Mouse (Mus musculus): ENCODE measurements around the gene Txnrd1. TPM values are rescaled to one million over a fixed set of nuclear protein-coding genes. Genes with fewer than 3 reads are reported as not detected.

Gene Txnrd1
- total RNA-seq, 2 experiments from 2014 or later: 69.7 to 91.5 TPM

DNA sequence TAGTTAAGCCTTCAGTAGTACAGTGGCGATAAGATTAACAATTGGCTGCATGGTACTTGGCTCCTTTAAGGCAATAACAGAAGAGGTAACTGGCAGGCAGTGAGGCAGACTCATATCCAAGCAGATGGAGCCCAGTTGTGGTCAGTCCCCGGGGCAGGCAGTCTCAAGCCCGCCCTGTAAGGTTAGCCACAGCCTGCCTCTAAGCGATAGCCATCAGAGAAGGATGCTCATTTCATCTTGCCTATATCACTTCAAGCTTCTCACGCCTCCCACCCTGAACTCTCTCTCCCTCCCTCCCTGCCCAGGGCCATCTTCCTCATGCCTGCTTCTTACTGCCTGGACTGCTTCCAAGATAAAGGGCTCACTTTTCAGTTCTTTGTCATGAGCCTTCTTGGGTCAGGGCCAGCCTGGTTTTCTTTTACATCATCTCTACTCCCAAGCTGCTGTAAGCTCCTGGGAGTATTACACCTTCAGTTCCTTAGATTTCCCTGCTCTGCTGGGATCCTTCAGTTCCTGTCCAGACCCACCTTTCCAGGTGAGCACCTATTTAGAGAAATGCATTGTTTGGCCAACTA is 29.4 kb downstream of the Txnrd1 start:
- ATAC-seq (replicated peaks; ENCODE audit: poor library complexity, severe bottlenecking): no peak

DNA sequence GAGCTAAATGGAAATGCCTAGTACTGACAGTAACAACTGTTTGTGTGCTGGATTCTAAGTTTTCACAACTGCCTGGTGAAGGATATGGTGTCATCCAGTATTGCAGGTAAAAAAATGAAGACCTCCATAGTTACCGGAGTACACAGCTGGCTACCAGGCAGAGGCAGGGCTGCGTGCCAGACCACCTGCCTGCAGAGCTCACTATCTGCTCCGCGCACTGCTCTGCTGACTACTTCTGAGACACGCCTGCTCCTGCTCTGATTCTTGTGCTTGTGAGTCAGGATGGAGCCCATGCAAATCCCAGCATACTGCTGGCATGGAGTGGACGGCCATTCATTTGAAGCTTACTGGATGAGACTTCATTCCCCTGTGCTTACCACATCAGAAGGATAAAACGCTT is 30.1 kb downstream of the Txnrd1 start:
- ATAC-seq (replicated peaks; ENCODE audit: poor library complexity, severe bottlenecking): no peak

DNA sequence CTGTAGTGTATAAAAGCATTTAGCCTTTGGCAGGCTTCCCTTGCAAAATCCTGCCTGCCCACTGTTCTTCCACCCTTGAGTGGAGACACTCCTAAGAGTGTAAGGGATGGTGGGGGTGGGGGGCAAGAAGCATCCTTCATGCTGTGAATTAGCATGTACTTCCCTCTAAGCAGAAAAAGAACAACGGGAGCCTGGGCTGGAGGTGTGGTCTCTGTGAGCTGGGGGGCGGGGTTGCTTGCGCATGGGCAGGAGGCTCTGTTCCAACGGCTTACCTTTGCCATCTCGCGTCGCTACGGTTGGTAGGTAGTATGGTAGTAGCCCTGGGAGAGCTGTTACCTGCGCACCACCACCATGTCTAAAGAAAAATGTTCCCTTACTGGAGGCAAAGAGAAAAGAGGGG is 32.6 kb downstream of the Txnrd1 start, which contains the start of gene Eid3:
Eid3 (plus strand) TSS at position 271 of the 400 bp plus-strand sequence.
- peak; percentile 70 for ATAC-seq (replicated peaks; ENCODE audit: poor library complexity, severe bottlenecking)

DNA sequence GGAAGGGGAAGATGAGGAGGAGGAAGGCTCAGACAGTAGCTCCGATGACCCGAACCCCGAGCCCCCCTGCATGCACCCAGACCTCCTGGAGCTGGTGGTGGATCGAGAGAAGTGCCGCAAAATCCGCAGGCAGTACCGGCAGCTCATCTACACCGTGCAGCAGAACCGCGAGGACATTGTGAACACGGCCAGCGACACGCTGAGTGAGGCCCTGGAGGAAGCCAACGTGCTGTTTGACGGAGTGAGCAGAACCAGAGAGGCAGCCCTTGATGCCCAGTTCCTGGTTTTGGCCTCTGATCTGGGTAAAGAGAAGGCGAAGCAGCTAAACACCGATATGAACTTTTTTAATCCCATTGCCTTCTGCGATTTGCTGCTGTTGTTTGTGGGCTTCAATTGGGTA is 33.1 kb downstream of the Txnrd1 start:
- peak; percentile 43 for ATAC-seq (replicated peaks; ENCODE audit: poor library complexity, severe bottlenecking)

DNA sequence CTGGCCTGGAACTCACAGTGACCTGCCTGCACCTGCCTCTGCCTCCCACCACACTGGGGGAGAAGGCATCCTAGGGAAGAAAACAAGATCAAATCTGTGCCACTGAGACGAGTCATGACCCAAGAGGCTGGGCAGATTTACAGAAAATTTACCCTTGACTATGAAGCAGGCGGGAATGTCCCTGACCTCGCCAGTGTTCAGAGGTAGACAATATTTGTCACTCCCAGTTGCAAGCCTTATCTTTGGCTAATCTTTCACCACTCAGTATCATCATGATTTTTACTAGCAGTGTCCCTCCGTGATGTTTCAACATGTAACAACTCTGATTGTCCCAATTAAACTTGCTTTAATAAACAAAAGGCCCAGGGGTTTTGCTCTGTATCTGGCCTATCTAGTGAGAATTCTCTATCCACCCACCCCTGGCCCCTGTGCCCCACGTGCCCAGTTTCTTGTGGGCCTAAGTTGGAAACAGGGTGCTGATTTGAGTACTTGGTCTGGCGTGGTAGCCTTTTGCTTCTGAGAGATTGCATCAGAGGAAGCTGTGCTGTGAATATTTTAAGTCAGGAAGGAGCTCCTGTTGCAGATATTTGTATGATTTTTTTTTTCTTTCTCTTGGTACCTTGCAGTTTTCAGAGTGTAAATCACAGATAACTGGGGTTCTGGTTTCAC is 34.8 kb downstream of the Txnrd1 start:
- no peak; the same call in 1 of the 2 replicates for ATAC-seq (replicated peaks; ENCODE audit: poor library complexity, severe bottlenecking)

DNA sequence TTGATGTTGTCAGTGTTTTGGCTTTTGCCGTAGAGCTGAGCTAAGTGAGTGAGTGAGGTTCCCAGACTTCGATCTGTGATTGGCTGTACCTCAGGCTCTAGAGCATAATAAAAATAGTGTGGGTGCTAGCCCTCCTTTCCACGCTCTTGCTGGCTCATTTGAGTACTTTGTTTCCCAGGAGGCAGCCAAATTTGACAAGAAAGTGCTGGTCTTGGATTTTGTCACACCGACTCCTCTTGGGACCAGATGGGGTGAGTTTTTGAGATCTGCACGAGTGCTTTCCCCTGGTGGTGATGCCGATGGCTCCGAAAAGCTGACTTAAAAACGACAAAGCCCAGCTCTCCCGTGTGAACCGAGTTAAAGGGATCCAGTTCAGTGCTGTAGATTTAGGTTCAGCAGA is 41.7 kb downstream of the Txnrd1 start:
- no peak for ATAC-seq (replicated peaks; ENCODE audit: poor library complexity, severe bottlenecking)

DNA sequence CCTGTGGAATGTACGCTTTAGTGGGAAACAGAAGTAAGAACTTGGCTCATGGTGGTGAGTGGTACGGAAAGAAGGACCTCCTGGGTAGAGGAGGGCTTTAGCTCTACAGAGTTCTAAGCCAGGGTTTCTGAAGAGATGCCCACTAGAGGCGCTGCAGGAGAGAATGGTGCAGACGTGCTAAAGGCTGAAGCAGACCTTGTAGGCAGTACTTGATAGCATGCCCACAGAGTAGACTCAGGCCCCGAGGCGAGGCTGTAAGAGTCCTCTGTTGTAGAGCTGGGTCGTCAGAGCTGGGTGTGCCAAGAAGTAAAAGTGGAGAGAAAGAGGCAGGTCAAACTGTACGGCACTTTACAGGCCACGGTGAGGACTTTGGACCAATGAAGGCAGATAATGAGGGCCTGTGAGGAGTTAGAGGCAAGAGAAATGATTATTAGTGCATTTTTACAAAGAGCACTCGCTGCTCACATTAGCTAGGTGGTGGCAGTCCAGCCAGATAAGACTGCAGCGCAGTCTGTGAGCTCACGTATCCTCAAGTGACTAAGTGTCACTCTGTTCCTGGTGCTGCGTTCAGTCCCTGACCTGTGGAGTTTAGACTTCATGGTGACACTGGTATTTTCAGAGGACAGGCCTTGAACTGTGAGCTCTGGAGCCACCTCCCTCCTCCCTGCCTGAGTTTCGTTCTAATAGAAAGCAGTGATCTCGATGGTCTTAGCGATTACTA is 42.5 kb downstream of the Txnrd1 start:
- peak; percentile 52; the same call in 1 of the 2 replicates for ATAC-seq (replicated peaks; ENCODE audit: poor library complexity, severe bottlenecking)

DNA sequence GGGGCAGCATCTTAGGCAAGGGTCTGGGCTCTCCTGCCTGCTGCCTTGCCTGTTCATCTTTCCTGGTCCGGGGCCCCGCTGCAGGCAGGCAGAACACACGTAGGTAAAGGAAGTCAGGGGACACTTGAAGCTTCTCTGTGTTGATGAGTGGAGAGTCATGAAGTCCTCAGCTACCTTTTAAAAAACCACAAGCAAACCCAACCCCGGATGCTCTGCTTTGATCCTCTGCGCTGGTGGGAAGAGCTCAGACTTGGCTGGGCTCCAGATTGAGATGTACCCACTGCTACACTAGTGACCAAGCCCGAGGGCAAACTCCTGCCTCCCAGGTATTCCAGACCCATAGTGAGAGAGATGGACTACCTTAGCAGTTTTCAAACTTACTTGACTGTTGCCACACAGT is 53.6 kb downstream of the Txnrd1 start:
- ATAC-seq (replicated peaks; ENCODE audit: poor library complexity, severe bottlenecking): no peak

DNA sequence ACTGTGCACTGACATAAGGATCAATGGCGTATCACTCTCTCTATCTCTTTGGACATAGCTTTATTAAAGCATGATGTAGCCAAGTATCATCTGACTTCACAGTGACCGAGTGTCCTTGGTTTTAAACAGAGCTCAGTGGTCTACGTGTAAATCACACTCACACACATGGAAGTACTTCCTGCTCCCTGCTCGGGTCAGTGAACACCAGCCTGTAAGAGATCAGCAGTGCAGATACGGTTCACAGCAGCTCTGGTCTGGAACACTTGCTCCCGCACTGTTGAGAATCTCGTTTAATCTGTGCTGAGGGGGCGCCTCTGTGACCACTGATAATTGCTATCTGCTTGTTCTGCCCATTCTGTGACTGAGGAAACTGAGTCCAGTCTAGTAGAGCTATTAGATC is 54.8 kb downstream of the Txnrd1 start:
- no peak for ATAC-seq (replicated peaks; ENCODE audit: poor library complexity, severe bottlenecking)

DNA sequence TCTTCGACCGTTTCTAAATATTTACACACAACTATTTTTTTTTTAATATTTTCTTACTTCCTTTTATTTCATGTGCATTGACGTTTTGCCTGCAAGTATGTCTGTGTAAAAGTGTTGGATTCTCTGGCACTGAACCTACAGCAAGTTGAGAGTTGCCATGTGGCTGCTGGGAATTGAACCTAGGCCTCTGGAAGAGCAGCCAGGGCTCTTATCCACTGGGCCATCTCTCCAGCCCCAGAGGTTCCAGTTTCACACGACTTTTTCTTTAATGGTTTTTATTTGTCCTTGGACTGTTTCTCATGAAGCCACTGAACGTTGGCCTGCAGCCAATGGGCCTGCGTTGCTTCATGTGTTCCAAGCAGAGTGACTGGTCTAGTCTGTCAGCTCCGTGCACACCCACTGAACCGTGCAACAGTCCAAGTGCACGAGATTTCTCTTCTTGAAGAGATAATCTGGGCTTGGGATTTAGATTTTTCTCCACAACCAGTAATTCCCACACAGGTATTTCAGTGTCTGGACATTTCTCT is 55.8 kb downstream of the Txnrd1 start:
- peak; percentile 78 for ATAC-seq (replicated peaks; ENCODE audit: poor library complexity, severe bottlenecking)

DNA sequence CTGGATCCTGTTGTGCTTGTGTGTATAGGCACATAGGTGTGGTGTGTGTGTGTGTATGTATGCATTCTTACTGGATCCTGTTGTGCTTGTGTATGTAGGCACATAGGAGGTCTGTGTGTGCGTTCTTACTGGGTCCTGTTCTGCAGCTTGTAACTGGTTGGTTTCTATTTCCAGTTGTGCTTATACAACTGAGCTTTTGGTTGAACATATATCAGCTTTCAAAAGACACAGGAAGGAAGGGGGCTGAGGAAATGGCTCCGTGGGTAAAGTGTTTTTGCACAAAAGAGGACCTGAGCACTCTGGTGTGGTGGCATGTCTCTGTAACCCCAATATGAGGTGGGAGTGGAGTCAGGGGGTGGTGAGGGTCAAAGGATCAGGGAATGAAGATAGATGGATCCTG is 57.2 kb downstream of the Txnrd1 start:
- peak; percentile 19; the same call in 1 of the 2 replicates for ATAC-seq (replicated peaks; ENCODE audit: poor library complexity, severe bottlenecking)

DNA sequence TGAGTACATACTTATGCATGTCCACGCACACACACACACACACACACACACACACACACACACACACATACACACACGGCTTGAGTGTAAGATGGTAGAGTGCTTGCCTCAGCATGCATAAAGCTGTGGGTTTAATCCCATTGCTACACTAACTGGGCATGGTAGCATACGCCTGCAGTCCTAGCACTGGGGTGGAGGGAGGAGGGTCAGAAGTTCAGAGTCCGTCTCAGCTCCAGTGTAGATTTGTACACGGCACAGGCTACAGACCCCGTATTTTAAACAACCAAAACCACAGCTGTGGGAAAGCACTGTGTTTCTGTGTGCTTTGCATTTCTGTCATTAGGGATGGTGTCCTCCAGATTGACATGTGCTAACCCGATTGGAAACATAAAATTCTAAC is 57.7 kb downstream of the Txnrd1 start:
- ATAC-seq (replicated peaks; ENCODE audit: poor library complexity, severe bottlenecking): no peak

DNA sequence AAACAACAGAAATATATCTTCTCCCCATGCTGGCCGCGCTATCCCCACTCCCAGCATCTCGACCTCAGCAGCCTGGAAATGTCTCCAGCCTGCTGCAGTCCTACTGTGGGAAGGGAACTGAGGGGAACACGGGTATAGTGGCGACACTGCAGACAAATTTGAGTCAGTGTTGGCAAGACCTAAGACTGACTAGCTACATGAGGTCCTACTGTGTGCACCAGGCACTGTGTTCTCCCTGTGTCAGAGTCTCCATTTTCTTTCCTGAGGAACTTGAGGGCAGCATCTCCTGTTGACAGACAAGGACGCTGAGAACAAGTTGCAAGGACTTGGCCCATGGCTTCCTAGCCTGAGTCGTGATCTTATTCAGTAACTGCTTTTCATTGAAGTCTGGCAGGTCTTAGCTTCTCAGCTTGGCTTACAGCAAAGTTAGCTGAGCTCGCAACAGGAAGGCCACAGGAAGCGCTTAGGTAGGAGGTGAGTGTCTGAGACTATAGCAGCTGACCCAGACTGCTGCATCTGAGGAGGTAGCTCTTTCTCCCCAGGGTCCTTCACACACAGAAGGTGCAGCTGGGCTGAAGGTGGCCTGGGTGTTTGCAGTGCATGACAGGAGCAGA is 58.8 kb downstream of the Txnrd1 start:
- ATAC-seq (replicated peaks; ENCODE audit: poor library complexity, severe bottlenecking): no peak

DNA sequence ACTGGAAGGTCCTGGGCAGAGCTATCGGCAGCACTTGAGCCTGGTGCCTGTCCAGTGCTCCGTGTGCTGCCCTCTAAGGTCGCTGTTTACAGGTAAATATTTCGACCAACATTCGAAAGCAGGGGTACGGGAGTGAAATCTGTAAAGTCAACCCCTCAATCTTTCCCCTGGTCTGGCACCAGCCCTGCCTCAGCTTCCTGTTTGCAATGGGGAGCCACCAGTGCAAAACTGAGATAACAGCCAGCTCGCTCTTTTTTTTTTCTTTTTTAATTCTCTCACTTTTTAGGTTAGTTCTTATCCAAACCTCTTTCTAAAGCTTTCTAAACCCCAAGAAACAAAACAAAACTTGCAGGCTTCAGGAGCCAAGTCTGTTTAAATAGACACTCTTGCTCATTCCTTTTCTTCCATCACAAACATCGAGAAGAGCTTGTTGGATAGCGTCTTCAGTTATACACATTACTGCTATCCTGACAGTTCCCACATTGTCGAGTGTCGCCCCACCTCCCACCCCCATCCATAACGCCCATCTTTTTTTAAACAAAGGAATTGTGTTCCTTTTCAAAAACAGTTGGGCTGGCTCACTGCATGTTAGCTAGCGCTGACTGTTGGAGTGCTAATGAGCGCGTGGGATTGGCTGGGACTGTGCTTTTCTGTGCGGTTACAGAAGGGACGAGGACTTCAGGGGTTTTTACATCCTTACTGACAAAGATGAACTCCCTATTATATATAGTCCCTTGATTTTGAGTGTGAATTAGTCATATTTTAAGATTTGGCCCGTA is 60.3 kb downstream of the Txnrd1 start:
- ATAC-seq (replicated peaks; ENCODE audit: poor library complexity, severe bottlenecking): no peak

DNA sequence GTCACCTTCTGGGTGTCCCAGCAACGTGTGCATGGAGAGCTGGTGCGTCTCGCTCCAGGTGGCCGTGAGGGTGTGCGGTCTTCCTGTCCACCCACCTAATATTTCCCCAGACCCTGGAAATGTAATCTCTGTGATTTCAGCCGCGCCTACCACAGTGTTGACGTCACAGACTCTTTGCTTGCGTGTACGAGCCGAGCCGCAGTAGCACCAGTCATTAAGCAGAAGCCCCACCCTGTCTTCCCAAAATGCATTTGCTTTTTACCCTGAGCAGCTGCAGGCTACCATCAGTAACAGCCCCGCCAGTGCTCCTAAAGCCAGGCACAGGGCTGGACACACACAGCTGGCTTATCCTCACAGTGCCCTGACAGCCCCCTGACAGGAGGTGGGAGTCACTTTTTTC is 64.2 kb downstream of the Txnrd1 start:
- no peak for ATAC-seq (replicated peaks; ENCODE audit: poor library complexity, severe bottlenecking)

DNA sequence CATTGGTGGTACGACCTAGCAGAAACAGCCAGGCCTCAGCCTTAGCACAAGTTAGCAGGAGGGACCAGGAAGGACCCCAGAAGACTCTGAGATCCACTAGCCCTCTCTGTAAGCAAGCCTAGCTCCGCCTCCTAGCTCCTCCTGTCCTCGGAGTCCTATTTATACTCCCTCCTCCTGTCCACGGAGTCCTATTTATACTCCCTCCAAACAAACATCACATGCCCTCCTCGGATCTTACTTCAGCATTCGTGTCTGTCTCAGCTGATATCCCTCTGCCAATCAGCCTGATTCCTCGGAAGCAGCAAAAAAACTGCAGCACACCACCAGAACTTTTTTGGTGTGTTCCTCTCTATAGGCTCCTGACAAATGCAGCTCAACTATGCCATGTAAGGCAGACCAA is 65.1 kb downstream of the Txnrd1 start:
- ATAC-seq (replicated peaks; ENCODE audit: poor library complexity, severe bottlenecking): no peak

DNA sequence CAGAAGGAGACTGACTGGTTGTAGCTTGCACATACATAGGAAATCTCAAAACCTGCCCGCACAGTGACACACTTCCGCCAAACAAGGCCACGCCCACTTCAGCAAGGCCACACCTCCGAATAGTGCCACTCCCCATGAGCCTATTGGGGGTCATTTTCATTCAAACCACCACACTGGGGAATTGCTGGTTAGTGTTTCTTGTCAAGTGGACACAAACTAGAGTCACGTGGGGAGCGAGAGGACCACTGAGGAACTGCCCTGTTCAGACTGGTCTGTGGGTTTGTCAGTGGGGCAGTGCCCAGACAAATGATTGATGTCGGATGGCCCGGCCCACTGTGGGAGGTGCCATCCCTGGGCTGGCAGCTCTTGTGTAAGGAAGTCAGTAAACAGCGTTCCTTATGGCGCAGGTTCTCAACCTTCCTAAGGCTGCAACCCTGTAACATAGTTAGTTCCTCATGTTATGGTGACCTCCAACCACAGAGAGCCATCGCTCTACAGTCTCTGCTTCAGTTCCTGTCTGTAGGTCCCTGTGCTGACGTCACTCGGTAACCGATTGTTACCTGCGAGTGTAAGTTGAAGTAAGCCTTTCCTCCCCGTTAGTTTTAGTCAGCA is 66.2 kb downstream of the Txnrd1 start:
- peak; percentile 83 for ATAC-seq (replicated peaks; ENCODE audit: poor library complexity, severe bottlenecking)

DNA sequence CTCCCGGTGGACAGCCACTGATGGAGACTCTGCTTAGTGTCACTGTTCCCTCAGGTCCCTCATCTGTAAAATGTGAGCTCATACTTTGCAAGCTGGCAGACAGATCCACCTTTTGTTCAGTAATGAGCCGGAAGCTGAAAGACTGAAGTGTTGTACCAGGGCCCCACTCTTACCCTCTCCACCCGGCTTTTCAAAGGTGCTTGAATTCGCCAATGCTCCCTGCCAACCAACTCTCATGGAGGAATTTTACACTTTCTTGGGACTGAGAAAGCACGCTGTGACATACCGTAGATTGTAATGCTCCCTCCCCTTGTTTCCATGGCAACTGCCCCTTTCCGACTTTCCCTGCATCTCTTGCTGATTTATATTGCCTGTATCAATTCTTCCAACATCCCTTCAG is 66.8 kb downstream of the Txnrd1 start:
- ATAC-seq (replicated peaks; ENCODE audit: poor library complexity, severe bottlenecking): no peak

DNA sequence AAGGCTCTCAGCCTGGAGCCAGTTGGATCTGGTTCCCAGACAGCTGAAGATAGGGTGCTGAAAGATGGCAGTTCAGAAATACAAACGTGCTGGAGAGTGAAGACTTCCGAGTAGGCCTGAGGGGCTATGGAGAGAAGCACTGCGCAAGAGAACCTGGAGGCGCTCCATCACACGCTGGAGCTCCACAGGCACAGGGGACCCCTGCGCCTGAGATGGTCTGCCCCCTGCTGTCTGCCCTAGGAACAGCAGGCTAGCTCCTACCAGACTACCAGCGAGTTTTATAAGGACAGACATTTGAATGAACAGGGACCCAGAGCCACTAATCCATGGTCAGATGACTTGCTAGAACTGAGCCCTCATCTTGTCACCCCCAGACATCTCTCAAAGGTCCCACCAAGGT is 67.7 kb downstream of the Txnrd1 start:
- ATAC-seq (replicated peaks; ENCODE audit: poor library complexity, severe bottlenecking): peak; percentile 65

DNA sequence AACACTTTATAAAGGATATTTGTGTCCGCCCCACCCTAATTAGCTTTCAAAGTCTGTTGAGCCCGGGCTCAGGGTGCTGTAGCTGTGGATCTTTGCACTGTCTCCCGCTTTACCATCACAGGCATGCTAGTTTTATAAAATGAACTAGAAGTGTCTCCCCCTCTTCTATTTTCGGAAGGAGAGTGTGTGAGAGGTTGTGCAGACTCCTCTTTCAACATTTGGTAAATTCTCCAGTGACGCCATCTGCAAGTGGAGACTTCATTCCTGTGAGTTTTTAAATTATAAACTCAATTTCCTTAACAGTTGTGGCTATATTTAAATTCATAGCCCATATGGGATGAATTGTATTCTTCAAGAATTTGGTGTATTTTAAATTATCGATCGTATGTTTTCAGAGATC is 74.8 kb downstream of the Txnrd1 start:
- no peak for ATAC-seq (replicated peaks; ENCODE audit: poor library complexity, severe bottlenecking)

All from granulocyte monocyte progenitor cell, adult 5-6 weeks (primary cell).